Mouse (Mus musculus): ENCODE measurements around the gene Tuba1b. TPM values are rescaled to one million over a fixed set of nuclear protein-coding genes. Genes with fewer than 3 reads are reported as not detected.
"Not testable (repeated sequence)": the region's sequence is repeated elsewhere in the genome, so short reads cannot be mapped to it uniquely, and the experiment has no call there.

Tuba1b gene
- polyA plus RNA-seq, 1 experiment from 2014 or later: 1,121 TPM

GRCm38 (mm10) chr15:98952063-98952455, 17.7 kb upstream of the Tuba1b start:
- Histone ChIP-seq H3K4me2 (peak overlapping the region; percentile 74), H3K9me3 (no peaks in the 10 kb centered on the region), H3K36me3 (peaks cover 12% of the 10 kb centered on the region), H3K4me3 (peak overlapping the region; percentile 95), H3K9ac (peak overlapping the region; percentile 100), H3K27ac (replicated peaks) (peak overlapping the region; percentile 100), H3K4me1 (replicated peaks) (peaks cover 38% of the 10 kb centered on the region), H3K27me3 (no peaks in the 10 kb centered on the region)
- 0 out of 2 replicates have a peak, but pooled peaks have one; percentile 9 for ATAC-seq (ENCODE audit: low read depth)
- 1% methylated on average over 5 of the region's 5 CpGs for WGBS

- H3K27me3 ChIP-seq; H3K9me3 ChIP-seq; ATAC-seq (ENCODE audit: low read depth): not testable (repeated sequence)
- Histone ChIP-seq H3K4me2 (peak overlapping the region; percentile 74), H3K9ac (peak overlapping the region; percentile 100), H3K27ac (replicated peaks) (peak overlapping the region; percentile 100), H3K4me1 (replicated peaks) (peaks cover 34% of the 10 kb centered on the region), H3K4me3 (peak overlapping the region; percentile 95), H3K36me3 (peaks cover 12% of the 10 kb centered on the region)
- WGBS: 59% methylated on average over 11 of the region's 15 CpGs
Observed at GRCm38 (mm10) chr15:98951122-98952062, 17.0 kb upstream of the Tuba1b start.

DNA sequence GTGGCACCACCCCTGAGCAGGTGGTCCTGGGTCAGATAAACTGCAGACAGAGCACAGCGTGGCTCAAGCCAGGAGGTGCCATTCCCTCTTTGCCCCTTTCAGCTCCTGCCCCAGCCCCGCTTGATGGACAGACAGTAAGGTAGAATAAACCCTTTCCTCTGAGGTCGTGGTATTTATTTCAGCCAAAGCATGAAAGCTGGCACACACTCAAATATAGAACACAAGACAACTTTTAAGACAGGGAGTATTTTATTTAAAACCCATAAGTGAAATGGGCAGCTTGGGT, 15.2 kb upstream of the Tuba1b start:
- WGBS: 35% methylated on average over 3 of the region's 3 CpGs
- no peaks in the 10 kb centered on the region for H3K27me3 ChIP-seq
- peak overlapping the region; percentile 71 for H3K27ac ChIP-seq (replicated peaks)
- H3K9me3 ChIP-seq: no peaks in the 10 kb centered on the region
- peak overlapping the region; percentile 79 for H3K9ac ChIP-seq
- H3K4me3 ChIP-seq: peak overlapping the region; percentile 39
- H3K36me3 ChIP-seq: peaks cover 15% of the 10 kb centered on the region
- no peak for ATAC-seq (ENCODE audit: low read depth)
- H3K4me1 ChIP-seq (replicated peaks): peaks cover 22% of the 10 kb centered on the region
- peak overlapping the region; percentile 70 for H3K4me2 ChIP-seq

- no peaks in the 10 kb centered on the region for H3K27me3 ChIP-seq
- peak overlapping the region; percentile 39 for H3K4me3 ChIP-seq
- 48% methylated on average over 6 of the region's 6 CpGs for WGBS
- ATAC-seq (ENCODE audit: low read depth): no peak
- H3K9me3 ChIP-seq: no peaks in the 10 kb centered on the region
- H3K4me1 ChIP-seq (replicated peaks): peaks cover 22% of the 10 kb centered on the region
- H3K27ac ChIP-seq (replicated peaks): peak overlapping the region; percentile 71
- H3K4me2 ChIP-seq: peak overlapping the region; percentile 70
- H3K9ac ChIP-seq: peak overlapping the region; percentile 79
- H3K36me3 ChIP-seq: peaks cover 15% of the 10 kb centered on the region
Observed at GRCm38 (mm10) chr15:98948857-98949606, 14.7 kb upstream of the Tuba1b start.

- peak overlapping the region; percentile 70 for H3K4me2 ChIP-seq
- no peak for ATAC-seq (ENCODE audit: low read depth)
- H3K27ac ChIP-seq (replicated peaks): peak overlapping the region; percentile 71
- peak overlapping the region; percentile 79 for H3K9ac ChIP-seq
- H3K9me3 ChIP-seq: no peaks in the 10 kb centered on the region
- H3K36me3 ChIP-seq: peaks cover 15% of the 10 kb centered on the region
- peaks cover 22% of the 10 kb centered on the region for H3K4me1 ChIP-seq (replicated peaks)
- peak overlapping the region; percentile 39; the same call in 1 of the 2 replicates for H3K4me3 ChIP-seq
- no peaks in the 10 kb centered on the region for H3K27me3 ChIP-seq
Observed at GRCm38 (mm10) chr15:98948382-98948781, 14.0 kb upstream of the Tuba1b start.

DNA sequence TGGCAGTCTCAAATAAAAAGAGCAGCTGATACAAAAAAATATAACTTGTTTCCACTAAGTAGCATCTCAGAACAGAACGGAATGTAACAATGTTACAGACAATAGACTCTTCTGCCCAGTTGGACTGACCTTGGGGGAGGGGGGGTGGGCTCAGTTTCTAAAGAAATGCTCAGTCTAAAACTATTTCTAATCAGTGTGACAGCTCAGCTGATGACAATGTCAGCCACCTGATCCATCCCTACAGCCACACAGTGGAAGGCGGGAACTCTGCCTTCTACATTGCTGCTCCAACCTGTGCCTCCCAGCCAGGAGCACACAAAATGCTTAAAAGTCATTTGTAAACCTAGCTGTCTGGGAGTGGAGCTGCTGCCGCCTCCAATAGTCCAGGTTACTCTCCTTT, 13.5 kb upstream of the Tuba1b start:
- Histone ChIP-seq H3K27ac (replicated peaks) (peak overlapping the region; percentile 67), H3K4me1 (replicated peaks) (peaks cover 22% of the 10 kb centered on the region), H3K4me3 (peak overlapping the region; percentile 39; the same call in 1 of the 2 replicates), H3K36me3 (peaks cover 15% of the 10 kb centered on the region), H3K27me3 (no peaks in the 10 kb centered on the region), H3K4me2 (peak overlapping the region; percentile 70), H3K9ac (peak overlapping the region; percentile 54), H3K9me3 (no peaks in the 10 kb centered on the region)
- no peak for ATAC-seq (ENCODE audit: low read depth)
- 26% methylated on average over 3 of the region's 3 CpGs for WGBS

- Histone ChIP-seq H3K27ac (replicated peaks) (no peak overlapping the region), H3K27me3 (no peaks in the 10 kb centered on the region), H3K9me3 (no peaks in the 10 kb centered on the region), H3K9ac (no peak overlapping the region), H3K36me3 (0 out of 2 replicates have a peak, but pooled peaks cover 3% of the 10 kb centered on the region), H3K4me2 (no peak overlapping the region), H3K4me1 (replicated peaks) (peaks cover 5% of the 10 kb centered on the region), H3K4me3 (no peak overlapping the region)
- 75% methylated on average over 4 of the region's 4 CpGs for WGBS
- no peak for ATAC-seq (ENCODE audit: low read depth)
Observed at GRCm38 (mm10) chr15:98943133-98943532, 8.8 kb upstream of the Tuba1b start.

GRCm38 (mm10) chr15:98942081-98942480, 7.7 kb upstream of the Tuba1b start:
- H3K4me3 ChIP-seq: no peak overlapping the region
- H3K9ac ChIP-seq: no peak overlapping the region
- no peaks in the 10 kb centered on the region for H3K9me3 ChIP-seq
- H3K4me1 ChIP-seq (replicated peaks): no peaks in the 10 kb centered on the region
- H3K27ac ChIP-seq (replicated peaks): no peak overlapping the region
- 80% methylated on average over 4 of the region's 4 CpGs for WGBS
- ATAC-seq (ENCODE audit: low read depth): no peak
- H3K36me3 ChIP-seq: 0 out of 2 replicates have a peak, but pooled peaks cover 3% of the 10 kb centered on the region
- H3K4me2 ChIP-seq: no peak overlapping the region
- H3K27me3 ChIP-seq: no peaks in the 10 kb centered on the region

GRCm38 (mm10) chr15:98941539-98941938, 7.2 kb upstream of the Tuba1b start:
- H3K4me2 ChIP-seq: no peak overlapping the region

DNA sequence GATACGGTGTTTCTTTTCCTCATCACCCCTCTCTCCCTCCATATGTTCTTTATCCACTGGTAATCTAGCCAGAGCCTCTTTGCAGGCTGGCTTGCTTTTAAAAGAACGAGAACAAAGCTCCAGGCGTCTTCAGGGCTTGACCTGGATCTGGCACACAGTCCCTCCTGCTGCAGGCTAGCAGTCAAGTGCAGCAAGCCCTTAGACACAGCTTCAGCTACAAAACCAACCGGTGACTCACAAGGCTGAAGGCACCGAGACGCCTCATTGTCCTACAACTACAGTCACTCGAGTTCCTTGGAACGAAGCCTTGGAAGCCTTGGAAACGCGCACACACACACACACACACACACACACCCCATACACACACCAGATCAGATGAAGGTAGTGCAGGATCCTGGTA, 6.5 kb upstream of the Tuba1b start:
- Histone ChIP-seq H3K9me3 (no peaks in the 10 kb centered on the region), H3K36me3 (0 out of 2 replicates have a peak, but pooled peaks cover 3% of the 10 kb centered on the region), H3K4me2 (no peak overlapping the region), H3K27me3 (no peaks in the 10 kb centered on the region), H3K4me1 (replicated peaks) (peaks cover 5% of the 10 kb centered on the region), H3K4me3 (no peak overlapping the region), H3K9ac (no peak overlapping the region), H3K27ac (replicated peaks) (no peak overlapping the region)
- WGBS: 59% methylated on average over 10 of the region's 10 CpGs
- no peak for ATAC-seq (ENCODE audit: low read depth)

More at GRCm38 (mm10) chr15:98941539-98941938, 7.2 kb upstream of the Tuba1b start:
- Histone ChIP-seq H3K4me3 (no peak overlapping the region), H3K27me3 (no peaks in the 10 kb centered on the region), H3K9me3 (no peaks in the 10 kb centered on the region), H3K27ac (replicated peaks) (no peak overlapping the region), H3K36me3 (0 out of 2 replicates have a peak, but pooled peaks cover 3% of the 10 kb centered on the region), H3K9ac (no peak overlapping the region), H3K4me1 (replicated peaks) (no peaks in the 10 kb centered on the region)
- ATAC-seq (ENCODE audit: low read depth): no peak
- 80% methylated on average over 2 of the region's 2 CpGs for WGBS

DNA sequence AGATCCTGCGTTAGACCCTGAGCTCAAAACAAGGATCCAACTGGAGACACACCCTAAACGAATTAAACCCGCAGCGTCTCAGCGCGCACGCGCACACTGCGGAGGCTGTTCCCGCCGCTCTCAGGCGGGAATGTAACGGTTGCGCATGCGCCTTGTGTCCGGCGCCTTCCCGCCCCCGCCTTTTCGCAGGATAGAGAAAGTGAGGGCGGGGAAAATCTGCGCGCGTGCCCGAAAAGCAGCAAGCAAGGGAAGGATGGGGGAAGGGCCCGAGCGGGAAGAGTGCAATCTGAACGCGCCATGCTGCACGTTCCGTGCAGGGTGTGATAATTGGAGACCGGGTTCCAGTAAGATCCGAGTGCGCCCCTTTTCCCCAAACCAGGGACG, 540 bp downstream of the Tuba1b start:
- Histone ChIP-seq H3K4me3 (peak overlapping the region; percentile 62), H3K9me3 (no peaks in the 10 kb centered on the region), H3K36me3 (peaks cover 11% of the 10 kb centered on the region), H3K4me2 (peak overlapping the region; percentile 98), H3K27me3 (no peaks in the 10 kb centered on the region), H3K27ac (replicated peaks) (peak overlapping the region; percentile 97), H3K4me1 (replicated peaks) (peaks cover 35% of the 10 kb centered on the region), H3K9ac (peak overlapping the region; percentile 93)
- ATAC-seq (ENCODE audit: low read depth): peak; percentile 93
- under 1% methylated on average over 35 of the region's 35 CpGs for WGBS
